Mouse (Mus musculus) embryonic facial prominence, embryonic 14.5 days (tissue): ENCODE measurements around the gene Hsf2bp. TPM values are rescaled to one million over a fixed set of nuclear protein-coding genes. Genes with fewer than 3 reads are reported as not detected.
A peak's percentile ranks its signal among the peaks of the same experiment; 100 is the strongest.
"Not testable (repeated sequence)": the region's sequence is repeated elsewhere in the genome, so short reads cannot be mapped to it uniquely, and the experiment has no call there.

Experiments
- ATAC-seq: fragments of 200-750 bp; cut with Nextera tagmentation; 2 replicates; pipeline ENCODE4 v1.8.0; 2017; ENCODE audit warnings: low read depth, moderate number of reproducible peaks, moderate TSS enrichment
- DNase-seq: peaks from one replicate; pipeline ENCODE4 v3.0.0-alpha.2; 2015; ENCODE audit warnings: low spot score
- H3K27ac ChIP-seq: fragments of 300-500 bp; sonication (generic); replicated peaks from 2 replicates; pipeline ENCODE4 v1.5.1; 2014; ENCODE audit warnings: low read depth, mild to moderate bottlenecking, low read length, moderate library complexity
- H3K27me3 ChIP-seq: fragments of 300-500 bp; sonication (generic); replicated peaks from 2 replicates; pipeline ENCODE4 v1.6.1; 2014; ENCODE audit warnings: low read length; ENCODE audit not compliant: control insufficient read depth, insufficient read depth
- H3K36me3 ChIP-seq: fragments of 300-500 bp; sonication (generic); 2 replicates; pipeline ENCODE4 v1.6.1; 2014; ENCODE audit warnings: low read length, mixed read lengths; ENCODE audit not compliant: control insufficient read depth, insufficient read depth
- H3K4me1 ChIP-seq: fragments of 300-500 bp; sonication (generic); 2 replicates; pipeline ENCODE4 v1.6.1; 2014; ENCODE audit warnings: antibody characterized with exemption, low read length; ENCODE audit not compliant: control insufficient read depth, insufficient read depth
- H3K4me2 ChIP-seq: fragments of 300-500 bp; sonication (generic); 2 replicates; pipeline ENCODE4 v1.6.1; 2014; ENCODE audit warnings: low read depth, mild to moderate bottlenecking, low read length, moderate library complexity, mixed read lengths
- H3K4me3 ChIP-seq: fragments of 300-500 bp; sonication (generic); 2 replicates; pipeline ENCODE4 v1.5.1; 2014; ENCODE audit warnings: low read depth, mild to moderate bottlenecking, low read length
- H3K9ac ChIP-seq: fragments of 300-500 bp; sonication (generic); 2 replicates; pipeline ENCODE4 v1.6.1; 2014; ENCODE audit warnings: low read depth, mild to moderate bottlenecking, low read length, moderate library complexity, mixed read lengths
- H3K9me3 ChIP-seq: fragments of 300-500 bp; sonication (generic); 2 replicates; pipeline ENCODE4 v1.6.1; 2016; ENCODE audit warnings: low read length; ENCODE audit not compliant: control insufficient read depth
- WGBS: fragments of 180-500 bp; shearing (Covaris S2); extraction: QIAGEN DNeasy Blood & Tissue Kit; methylation state at CpG from one replicate; pipeline ENCODE4 v1.1.7; 2014; 5-methylcytosine and 5-hydroxymethylcytosine counted together
- polyA plus RNA-seq: library from polyadenylated mRNA; unstranded; fragments of >200 nt; fragmentation: Nextera tagmentation; extraction: Ambion mirVana; gene quantifications from 2 replicates; pipeline ENCODE4 v1.2.1, GENCODE M21; 2014

Hsf2bp gene
- polyA plus RNA-seq, 1 experiment from 2014 or later, result 1.2 TPM

DNA sequence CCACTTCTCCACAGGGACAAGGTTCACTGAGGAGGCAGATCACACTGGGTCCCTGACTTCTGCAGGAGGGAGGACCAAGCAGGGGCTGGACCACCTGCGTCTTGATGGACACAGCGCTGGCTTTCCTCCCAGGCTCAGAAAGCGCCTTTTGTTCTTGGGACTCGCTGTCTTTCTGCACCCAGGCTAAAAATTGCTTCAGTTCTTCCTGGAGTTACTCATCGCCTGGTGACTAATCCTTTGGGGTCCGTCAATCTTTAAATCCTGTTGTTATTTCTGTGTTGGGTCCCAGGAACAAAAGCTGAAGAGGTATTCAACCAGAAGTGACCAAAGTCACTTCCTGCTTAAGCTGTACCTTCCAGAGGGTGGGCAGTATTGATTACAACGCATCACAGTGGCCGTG lies 28.6 kb upstream of the Hsf2bp start:
- WGBS, result 57% methylated on average over 8 of the region's 8 CpGs
- H3K4me2 ChIP-seq, H3K9ac ChIP-seq, H3K27ac ChIP-seq, ATAC-seq, H3K9me3 ChIP-seq, H3K4me1 ChIP-seq, DNase-seq, H3K4me3 ChIP-seq, H3K27me3 ChIP-seq: not testable (repeated sequence)
- H3K36me3 ChIP-seq, result peaks cover 26% of the 10 kb centered on the region

DNA sequence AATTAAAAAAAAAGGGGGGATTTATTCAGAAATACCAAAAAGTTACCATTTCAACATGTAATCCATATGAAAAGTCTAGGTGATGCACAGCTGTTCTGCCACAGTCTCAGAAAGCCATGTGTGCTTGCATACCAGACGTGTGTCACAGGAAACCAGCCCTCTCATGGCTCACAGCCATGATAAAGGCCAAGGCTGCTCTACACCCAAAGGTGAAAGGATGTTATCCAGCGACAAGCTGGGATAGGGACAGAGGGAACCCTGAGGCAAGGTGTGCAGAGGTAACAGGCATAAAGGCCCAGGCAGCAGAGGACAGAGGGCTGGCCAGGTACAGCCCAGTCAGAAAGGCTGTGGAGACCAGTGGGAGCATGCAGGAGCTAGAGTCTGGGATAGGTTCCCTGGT lies 27.5 kb upstream of the Hsf2bp start:
- WGBS, result 66% methylated on average over 2 of the region's 2 CpGs
- DNase-seq (no peak), ATAC-seq (no peak)
- no peak overlapping the region for H3K4me2 ChIP-seq
- H3K4me1 ChIP-seq, result no peaks in the 10 kb centered on the region
- H3K27me3 ChIP-seq, result no peaks in the 10 kb centered on the region
- H3K27ac ChIP-seq, result no peak overlapping the region
- H3K4me3 ChIP-seq, result no peak overlapping the region
- H3K9ac ChIP-seq, result no peak overlapping the region
- H3K36me3 ChIP-seq, result peaks cover 37% of the 10 kb centered on the region
- no peaks in the 10 kb centered on the region for H3K9me3 ChIP-seq

DNA sequence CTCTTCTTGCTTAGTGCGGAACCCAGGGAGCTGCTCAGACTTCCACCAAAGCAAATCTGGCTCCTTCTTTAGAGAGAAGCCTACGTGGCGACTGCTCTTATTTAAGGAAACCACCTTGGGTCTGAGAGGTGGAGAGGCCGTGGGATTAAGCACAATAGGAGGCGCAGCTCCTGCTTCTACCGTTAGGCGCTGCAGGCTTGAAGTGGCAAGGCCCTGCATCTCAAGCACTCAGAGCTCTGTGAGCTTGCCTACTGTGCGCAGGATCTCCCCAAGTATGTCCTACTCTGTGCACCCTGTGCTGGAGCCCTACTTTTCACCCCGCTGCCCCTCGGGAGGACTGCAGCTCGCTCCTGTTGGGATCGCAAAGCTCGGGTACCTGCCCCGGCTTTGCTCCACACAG lies 25.1 kb upstream of the Hsf2bp start:
- no peak overlapping the region for H3K4me2 ChIP-seq
- H3K36me3 ChIP-seq, result peaks cover 61% of the 10 kb centered on the region
- no peak for ATAC-seq
- H3K27me3 ChIP-seq, result no peaks in the 10 kb centered on the region
- H3K9ac ChIP-seq, result no peak overlapping the region
- no peaks in the 10 kb centered on the region for H3K4me1 ChIP-seq
- 97% methylated on average over 14 of the region's 14 CpGs for WGBS
- no peak for DNase-seq
- H3K27ac ChIP-seq, result no peak overlapping the region
- H3K4me3 ChIP-seq, result no peak overlapping the region
- no peaks in the 10 kb centered on the region for H3K9me3 ChIP-seq

DNA sequence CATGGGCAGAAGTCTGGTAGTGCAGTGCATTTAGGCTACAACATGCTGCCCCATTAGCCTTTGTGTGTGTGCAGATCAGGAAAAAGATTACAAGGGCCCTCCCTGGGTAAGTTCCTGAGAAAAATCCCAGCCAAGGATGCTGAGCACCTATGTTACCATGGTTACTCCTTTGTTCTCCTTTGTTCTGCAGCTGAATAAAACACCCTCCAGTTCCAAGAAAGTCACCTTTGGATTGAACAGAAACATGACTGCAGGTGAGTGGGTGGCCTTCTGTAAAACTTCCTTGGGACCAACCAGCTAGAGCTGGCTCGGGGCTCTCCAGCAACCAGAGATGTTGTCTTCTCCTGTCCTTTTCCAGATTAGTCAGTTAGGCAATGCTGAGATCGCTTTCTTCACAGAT lies 22.9 kb upstream of the Hsf2bp start:
- DNase-seq, result no peak
- WGBS, result 91% methylated on average over 2 of the region's 2 CpGs
- ATAC-seq, result no peak

DNA sequence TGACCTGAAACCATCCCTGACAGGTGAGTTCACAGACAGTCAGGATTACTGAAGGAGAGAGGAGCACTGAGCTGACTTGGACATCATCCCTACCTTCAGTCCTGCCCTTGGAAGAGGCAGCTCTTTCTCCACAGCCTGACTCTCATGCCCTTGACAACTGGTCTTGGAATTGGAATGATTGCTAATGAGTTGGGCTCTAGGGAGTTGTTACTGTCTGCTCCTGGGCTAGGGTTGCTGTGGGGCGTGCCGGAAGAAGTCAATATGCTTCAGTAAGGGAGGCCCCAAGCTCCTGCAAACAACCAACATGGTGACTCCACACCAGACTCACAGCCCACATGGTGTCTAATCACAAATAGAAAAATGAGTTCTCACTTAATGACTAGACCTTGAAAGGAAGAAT lies 21.7 kb upstream of the Hsf2bp start:
- Histone ChIP-seq H3K27me3 (no peaks in the 10 kb centered on the region), H3K27ac (no peak overlapping the region), H3K4me3 (no peak overlapping the region), H3K4me1 (no peaks in the 10 kb centered on the region), H3K36me3 (peaks cover 95% of the 10 kb centered on the region), H3K9ac (no peak overlapping the region), H3K9me3 (no peaks in the 10 kb centered on the region), H3K4me2 (no peak overlapping the region)
- ATAC-seq (no peak), DNase-seq (no peak)
- 86% methylated on average over 2 of the region's 2 CpGs for WGBS

More for the DNA sequence above, 22.9 kb upstream of the Hsf2bp start:
- H3K27me3 ChIP-seq, result no peaks in the 10 kb centered on the region
- H3K36me3 ChIP-seq, result peaks cover 83% of the 10 kb centered on the region
- no peaks in the 10 kb centered on the region for H3K4me1 ChIP-seq
- no peak overlapping the region for H3K27ac ChIP-seq
- no peak overlapping the region for H3K4me3 ChIP-seq
- H3K9ac ChIP-seq, result no peak overlapping the region
- H3K9me3 ChIP-seq, result no peaks in the 10 kb centered on the region
- no peak overlapping the region for H3K4me2 ChIP-seq

DNA sequence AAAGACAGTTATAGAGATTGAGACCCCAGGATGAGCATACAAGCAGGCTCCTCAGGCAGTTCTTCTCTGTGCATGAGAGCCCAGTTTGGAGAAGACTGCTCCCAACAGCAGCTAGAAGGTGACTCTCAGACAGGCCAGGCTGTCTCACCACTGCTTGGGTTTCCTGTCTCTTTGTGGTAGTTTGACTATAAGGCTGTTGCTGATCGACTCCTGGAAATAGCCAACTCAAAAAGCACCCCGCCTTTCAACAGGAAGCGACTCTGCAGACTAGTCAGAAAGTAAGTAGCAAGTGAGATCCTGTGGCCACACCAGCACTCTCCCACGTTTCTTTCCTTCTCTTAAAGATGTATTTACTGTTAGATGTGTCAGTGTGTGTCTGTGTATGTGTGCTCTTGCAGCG lies 17.5 kb upstream of the Hsf2bp start:
- DNase-seq (no peak), ATAC-seq (no peak)
- Histone ChIP-seq H3K4me3 (no peak overlapping the region), H3K4me1 (no peaks in the 10 kb centered on the region), H3K9me3 (no peaks in the 10 kb centered on the region), H3K27me3 (no peaks in the 10 kb centered on the region), H3K9ac (no peak overlapping the region), H3K27ac (no peak overlapping the region), H3K4me2 (no peak overlapping the region), H3K36me3 (peaks cover 98% of the 10 kb centered on the region)
- 89% methylated on average over 5 of the region's 5 CpGs for WGBS

DNA sequence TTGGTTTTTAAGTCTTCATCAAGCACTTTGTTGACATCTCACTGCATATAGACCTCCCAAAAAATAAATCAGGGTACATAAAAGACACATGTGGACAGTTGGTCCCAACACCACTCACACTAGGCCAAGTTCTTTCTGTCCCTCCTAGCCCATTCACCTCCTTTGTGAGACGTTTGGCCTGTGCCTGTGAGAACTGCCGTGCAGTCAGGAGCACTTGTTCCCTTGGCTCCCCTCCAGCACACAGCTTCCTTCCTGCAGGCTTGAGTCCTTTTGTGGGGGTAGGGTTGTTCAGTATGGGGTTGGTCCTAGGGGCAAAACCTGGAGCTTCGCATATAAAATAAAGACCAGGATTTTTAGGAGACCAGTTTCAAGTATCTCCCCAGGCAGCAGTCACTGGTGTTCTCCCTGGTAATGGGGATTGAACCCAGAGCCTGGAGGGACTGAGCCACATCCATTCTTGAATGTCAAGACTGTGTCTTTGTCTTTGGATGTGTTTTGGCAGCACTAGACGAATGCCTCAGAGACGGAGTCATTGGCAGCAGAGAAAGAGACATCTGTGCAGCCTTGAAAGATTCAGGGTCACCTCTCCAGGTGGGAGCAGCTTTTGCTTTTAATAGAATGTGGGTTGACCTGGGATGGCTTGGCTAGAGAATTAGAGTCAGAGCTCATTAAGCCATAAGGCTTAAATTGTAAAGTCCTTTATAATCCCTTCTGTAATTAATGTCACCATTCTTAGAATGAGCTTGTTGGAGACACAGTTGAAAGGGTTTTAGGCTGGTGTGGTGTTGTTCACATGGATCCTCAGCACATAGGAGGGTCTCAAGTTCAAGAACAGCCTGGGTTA lies 16.3 kb upstream of the Hsf2bp start:
- 77% methylated on average over 5 of the region's 5 CpGs for whole genome bisulfite sequencing
- H3K27me3 ChIP-seq, result no peaks in the 10 kb centered on the region
- H3K9me3 ChIP-seq, result no peaks in the 10 kb centered on the region
- no peak overlapping the region for H3K4me2 ChIP-seq
- DNase-seq (peak; percentile 27), ATAC-seq (no peak)
- no peak overlapping the region for H3K9ac ChIP-seq
- H3K27ac ChIP-seq, result no peak overlapping the region
- H3K4me1 ChIP-seq, result no peaks in the 10 kb centered on the region
- no peak overlapping the region for H3K4me3 ChIP-seq
- peaks cover 98% of the 10 kb centered on the region for H3K36me3 ChIP-seq

DNA sequence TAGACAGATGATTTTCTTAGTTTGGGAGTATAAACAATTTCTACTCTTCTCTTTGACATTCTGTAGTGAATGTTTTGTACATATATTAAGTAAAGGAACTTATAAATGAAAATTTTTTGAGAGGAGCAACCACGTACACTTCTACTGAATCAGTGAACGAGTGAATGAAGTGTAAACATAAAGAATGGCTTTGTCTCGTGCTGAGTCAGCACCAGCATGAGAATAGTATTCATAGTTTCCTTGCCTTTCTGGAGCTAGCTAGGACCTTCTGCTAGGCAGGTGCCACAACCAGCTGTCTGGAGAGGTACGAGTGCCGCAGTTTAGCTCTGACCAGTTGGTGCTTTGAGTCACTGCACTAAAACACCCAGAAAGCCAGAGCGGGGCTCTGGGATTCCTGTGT lies 14.5 kb upstream of the Hsf2bp start:
- peaks cover 96% of the 10 kb centered on the region for H3K36me3 ChIP-seq
- 93% methylated on average over 6 of the region's 6 CpGs for WGBS
- no peak for ATAC-seq

DNA sequence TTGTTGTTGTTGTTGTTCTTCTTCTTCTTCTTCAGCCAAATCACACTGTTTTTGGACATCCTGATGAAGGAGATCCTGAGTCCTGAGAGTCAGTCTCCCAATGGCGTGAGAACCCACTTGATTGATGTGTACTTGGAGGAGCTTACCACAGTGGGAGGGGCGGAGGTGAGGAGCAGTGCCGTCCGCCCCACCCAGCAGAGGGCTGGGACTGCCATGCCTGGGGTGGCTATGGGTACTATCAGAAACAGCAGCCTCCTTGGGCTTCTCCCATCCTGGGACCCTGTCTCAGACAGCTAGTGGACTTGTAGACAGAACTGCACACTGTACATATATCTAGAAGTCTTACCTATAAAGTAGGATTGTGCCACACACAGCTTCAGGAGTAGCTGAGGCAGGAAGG lies 13.8 kb upstream of the Hsf2bp start:
- H3K9me3 ChIP-seq, result no peaks in the 10 kb centered on the region
- H3K9ac ChIP-seq, result no peak overlapping the region
- H3K27me3 ChIP-seq, result no peaks in the 10 kb centered on the region
- no peak overlapping the region for H3K4me3 ChIP-seq
- H3K36me3 ChIP-seq, result peaks cover 89% of the 10 kb centered on the region
- no peak overlapping the region for H3K27ac ChIP-seq
- H3K4me1 ChIP-seq, result no peaks in the 10 kb centered on the region
- ATAC-seq (no peak), DNase-seq (no peak)
- H3K4me2 ChIP-seq, result no peak overlapping the region
- 87% methylated on average over 4 of the region's 4 CpGs for WGBS

More for the DNA sequence above, 14.5 kb upstream of the Hsf2bp start:
- no peak for DNase-seq
- H3K9me3 ChIP-seq, result no peaks in the 10 kb centered on the region
- H3K4me2 ChIP-seq, result no peak overlapping the region
- H3K4me3 ChIP-seq, result no peak overlapping the region
- no peak overlapping the region for H3K9ac ChIP-seq
- H3K27ac ChIP-seq, result no peak overlapping the region
- H3K27me3 ChIP-seq, result no peaks in the 10 kb centered on the region
- H3K4me1 ChIP-seq, result no peaks in the 10 kb centered on the region
